Mouse (Mus musculus) layer of hippocampus, adult 8-10 months (tissue): ENCODE measurements around the gene Zfp346. TPM values are rescaled to one million over a fixed set of nuclear protein-coding genes. Genes with fewer than 3 reads are reported as not detected.
A peak's percentile ranks its signal among the peaks of the same experiment; 100 is the strongest.
"Not testable (repeated sequence)": the region's sequence is repeated elsewhere in the genome, so short reads cannot be mapped to it uniquely, and the experiment has no call there.

Experiments used
- DNase-seq, 2 experiments: peaks; one replicate each; pipeline ENCODE4 v3.0.0; 2022; ENCODE audit warnings: low spot score in 2 of 2
- total RNA-seq, 4 experiments: library from RNA; stranded (reverse); gene quantifications; 2 replicates each; pipeline ENCODE4 v1.2.4; 2022

Gene Zfp346
- 10 to 100 TPM; 44.4 to 53.3 (median 51.5) TPM for total RNA-seq

DNA sequence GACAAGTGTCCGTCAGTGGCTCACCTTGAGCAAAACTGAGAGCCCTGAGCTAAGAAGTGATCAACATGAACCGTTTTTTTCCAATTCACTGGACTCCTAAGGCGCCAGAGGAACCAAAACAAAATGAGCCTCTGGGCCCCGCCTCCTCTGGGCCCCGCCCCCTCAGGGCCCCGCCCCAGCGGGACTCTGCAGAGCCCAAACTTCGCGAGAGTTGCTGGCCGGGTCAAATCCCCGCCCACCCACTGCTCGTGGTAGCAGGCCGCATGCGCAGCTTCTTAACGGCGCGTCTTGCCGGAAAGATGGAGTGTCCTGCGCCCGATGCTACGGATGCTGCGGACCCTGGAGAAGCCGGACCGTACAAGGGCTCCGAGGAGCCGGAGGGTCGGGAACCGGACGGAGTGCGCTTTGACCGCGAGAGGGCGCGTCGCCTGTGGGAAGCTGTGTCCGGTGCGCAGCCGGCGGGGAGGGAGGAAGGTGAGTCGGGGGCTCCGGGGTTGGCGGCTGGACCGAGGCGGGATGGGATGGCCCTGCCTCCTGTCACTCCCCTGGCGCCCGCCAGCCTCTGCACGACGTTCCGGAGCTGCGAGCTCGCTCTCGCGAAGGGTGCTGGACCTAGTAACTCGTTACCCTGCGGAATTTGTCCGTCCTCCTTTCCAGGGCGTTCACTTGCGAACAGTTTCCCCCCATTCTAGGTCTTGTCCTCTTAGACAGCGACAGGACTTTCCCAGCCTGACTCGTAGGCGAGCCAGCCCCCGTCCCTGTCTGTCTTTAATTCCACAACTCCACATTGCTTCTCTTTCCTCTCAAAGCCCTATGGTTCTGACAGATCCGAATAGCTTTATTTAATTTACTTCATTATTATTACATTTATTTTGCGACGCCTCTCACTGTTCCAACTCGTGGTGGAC is at the start of gene Zfp346:
Gene Zfp346 (plus strand): TSS at position 267 of the 908 bp plus-strand sequence.
- DNase-seq = peak; percentile 94 to 96

DNA sequence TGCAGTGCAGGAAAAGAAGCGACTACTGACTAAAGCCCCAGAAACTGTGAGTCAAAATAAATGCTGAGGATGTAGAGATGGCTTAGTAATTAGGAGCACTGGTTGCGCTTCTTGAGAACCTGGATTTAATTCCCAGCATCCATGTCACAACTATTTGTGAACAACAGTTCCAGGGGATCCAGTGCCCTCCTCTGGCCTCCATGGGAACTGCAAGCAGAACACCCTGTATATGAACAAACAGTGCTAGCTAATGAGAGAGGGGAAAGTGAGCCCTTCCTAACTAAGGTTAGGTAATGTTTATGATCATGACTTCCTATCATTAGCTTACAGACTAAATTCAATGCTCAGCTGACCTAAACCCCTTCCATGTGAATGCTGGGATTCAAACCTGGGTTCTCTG is 47.1 kb upstream of the Zfp346 start:
- DNase-seq = no peak

DNA sequence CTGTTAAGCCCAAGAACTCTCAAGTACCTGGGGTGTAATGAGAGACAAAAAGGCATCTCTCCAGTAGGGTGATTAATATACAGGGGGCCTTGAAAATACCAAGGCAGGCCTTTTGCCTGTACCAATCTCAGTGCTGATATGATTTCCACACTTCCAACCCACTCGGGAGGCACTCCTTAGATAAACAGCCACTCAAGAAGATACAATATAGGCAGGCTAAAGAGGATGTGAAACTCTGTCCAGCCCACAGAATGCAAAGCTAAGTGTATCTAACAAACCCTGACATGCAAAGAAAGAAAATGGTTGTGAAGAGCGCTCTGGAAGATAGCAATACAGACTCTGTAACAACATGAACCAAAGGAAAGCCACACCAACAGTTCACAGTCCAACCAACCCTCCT is 41.8 kb upstream of the Zfp346 start:
- DNase-seq = no peak

DNA sequence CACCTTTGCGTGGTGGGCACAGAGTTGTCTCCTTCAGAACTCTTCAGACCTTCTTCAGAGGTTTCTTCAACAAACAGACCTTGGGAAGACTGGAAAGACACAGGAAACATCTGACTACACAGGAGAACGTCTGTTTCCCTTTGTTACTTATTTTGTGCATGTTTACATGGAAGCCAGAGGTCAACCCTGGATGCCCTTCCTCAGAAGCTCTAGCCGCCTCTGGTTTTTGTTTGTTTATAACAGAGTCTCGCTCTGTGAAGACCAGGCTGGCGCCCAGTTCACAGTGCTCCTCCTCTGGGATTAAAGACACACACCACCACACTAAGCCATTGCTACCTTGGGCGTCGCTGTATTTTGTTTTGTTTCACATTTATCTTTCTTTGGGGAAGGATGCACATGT is 35.4 kb upstream of the Zfp346 start:
- no peak for DNase-seq

DNA sequence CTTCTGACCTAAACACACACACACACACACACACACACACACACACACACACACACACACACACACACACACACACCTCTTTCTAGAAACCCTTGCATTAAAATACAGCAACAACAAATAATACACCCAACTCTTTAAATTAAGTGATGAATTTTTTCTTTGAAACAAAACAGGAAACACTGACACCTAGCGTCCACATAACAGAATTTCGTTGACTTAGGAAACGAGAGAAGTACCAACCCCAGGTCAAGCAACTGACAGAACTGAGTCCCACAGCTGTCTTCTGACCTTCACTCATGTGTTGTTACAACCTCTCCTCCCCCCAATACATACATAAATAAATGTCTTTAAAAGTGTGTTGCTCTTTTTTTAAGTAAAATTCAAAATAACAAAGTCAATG is 33.8 kb upstream of the Zfp346 start:
- no peak for DNase-seq

DNA sequence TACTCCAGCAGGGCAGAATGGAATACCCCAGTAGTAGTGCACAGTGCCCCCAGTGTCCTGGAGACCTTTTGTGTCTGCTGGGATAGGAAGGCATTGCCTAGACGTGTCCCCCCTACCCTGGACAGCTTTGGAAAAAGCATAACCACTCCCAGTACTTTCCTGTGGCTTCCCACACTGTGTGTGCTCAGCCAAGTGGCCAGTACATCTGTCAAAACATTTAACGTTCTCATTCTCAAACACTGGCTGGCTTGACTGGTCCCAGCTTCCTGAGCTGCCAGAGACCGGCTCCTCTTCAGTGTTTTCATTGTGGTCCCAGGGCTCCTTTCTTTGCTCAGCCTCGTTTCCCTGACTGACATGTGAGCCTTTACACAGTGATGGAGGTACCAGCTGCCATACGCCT is 29.5 kb upstream of the Zfp346 start:
- DNase-seq = no peak

DNA sequence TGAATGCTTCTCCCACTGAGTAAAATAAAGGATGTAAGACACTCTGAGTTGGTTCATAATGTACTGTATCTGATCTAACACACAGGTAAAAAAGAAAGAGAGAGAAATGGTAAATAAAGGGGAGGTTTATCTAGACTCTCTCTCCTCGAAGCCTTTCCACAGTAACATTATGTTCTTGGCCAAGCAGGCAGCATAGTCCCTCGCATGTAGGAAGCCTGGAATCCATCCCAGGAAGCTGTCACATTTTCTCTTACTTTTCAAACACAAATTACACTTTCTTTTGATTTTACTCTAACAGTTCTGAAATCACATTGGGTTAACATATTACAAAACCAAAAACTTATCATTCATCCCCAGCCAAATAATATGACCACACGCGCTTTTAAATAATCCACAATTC is 12.5 kb upstream of the Zfp346 start:
- DNase-seq = peak in 1 of 2 experiments; percentile 29

DNA sequence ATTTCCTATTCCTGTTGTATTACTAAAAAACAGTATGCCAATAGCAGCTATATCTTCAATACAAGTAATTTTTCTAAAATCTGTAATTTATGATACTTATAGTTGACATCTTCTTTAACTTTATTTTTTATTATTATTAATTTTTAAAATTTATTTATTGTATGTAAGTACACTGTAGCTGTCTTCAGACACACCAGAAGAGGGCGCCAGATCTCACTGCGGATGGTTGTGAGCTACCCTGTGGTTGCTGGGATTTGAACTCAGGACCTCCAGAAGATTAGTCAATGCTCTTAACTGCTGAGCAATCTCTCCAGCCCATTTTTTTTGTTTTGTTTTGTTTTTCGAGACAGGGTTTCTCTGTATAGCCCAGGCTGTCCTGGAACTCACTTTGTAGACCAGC is 7.3 kb upstream of the Zfp346 start:
- not testable (repeated sequence) for DNase-seq

DNA sequence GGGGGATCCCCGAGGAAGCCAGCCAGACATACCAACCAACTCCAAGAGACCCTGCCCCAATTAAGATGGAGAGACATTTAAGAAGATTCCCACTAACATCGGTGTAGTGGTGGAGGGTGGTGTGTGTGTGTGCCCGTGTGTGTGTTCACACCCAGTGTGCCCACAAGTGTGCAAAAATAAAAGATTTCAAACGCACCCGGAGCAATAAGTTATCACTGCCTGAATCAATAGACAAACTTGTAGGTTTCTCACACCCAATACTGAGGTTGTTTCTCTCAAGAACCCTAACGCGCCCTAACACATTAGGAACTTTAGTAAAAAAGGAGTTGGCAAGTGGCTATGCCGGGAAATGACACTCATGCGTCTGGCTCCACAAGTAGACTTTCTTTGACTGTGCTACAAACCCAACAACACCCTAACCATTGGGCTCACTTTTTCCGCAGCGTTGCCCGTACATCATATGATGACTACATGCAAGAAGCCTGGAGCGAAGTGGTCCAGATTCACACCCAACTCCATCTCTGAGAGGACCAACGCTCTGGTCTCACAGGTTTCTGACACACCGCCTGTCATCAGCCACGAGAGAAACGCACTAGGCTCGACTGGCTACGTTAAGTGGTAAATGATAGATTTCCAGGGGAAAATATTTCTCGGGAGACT is 5.9 kb upstream of the Zfp346 start:
- DNase-seq = no peak

DNA sequence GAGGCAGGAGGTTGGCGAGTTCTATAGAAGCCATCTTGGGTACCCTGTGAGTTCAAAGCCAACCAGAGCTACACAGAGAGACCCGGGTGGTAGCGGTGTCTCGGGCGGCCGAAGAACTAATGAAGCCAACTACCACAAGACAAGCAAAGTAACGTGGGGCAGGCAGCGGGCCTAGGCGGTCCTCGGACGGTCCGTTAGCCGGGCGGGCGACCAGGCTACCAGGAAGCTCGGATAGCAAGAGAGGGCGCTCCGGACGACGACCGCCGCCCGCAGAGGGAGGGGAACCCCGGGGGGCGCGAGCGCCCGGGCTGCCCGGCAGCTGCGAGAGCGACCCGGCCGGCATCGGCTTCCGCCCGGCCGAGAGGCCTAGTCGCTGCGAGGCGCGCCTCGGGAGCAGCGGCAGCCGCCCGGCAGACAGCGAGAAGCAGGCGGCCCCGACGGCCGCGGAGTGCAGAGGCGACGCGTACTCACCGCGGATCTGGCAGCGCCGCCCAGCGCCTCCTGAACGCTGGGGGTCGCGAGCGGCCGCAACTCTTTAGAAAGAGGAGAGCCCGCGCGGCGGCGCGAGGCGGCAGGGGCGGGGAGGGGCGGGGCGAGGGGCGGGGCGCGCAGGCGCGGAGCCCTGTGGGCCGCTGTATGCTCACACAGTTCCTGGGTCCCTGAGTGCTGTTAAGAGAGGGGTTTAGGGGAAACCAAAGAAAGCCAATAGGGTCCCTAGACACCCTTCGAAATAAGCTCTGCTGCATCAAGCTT is 5.2 kb upstream of the Zfp346 start, which contains the start of gene Uimc1:
Gene Uimc1 (minus strand): TSS at position 575 of the 753 bp plus-strand sequence.
- peak; percentile 56 to 69 for DNase-seq

DNA sequence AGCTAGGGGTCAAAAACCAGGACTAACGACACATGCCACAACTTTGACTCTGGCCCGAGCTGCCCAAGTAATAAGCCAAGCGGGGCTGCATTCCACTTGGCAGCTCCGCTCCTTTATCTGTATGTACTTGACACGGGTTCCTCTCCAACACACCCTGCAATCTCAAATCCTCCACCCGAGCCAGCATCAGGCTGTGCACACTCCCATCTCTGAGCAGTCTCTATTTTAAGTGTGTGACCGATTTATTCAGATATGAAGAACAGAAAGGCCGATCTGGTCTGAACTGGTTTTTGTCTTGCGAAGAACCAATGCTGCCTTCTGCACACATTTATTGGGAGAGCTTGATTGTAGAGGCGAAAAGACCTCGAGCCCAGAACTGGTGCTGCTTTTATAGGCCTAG is 3.5 kb upstream of the Zfp346 start:
- no peak for DNase-seq

DNA sequence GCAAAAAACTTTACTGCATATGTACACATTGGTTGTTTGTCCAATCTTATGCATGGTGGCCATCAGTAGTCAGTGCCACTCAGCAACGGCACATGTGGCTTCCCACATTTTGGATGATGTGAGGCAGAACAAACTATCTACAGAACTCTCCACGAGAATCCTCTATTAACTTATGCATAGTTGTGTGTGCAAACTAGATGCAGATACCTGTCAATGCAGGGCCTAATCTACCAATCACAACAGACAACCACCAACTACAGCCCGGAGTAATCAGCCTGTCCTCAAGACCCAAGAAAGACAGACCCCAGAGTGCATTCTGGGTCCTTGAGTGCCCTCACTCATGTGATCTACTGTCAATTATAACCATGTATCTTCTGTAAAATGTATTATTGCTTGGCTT is 2.7 kb upstream of the Zfp346 start:
- no peak for DNase-seq

DNA sequence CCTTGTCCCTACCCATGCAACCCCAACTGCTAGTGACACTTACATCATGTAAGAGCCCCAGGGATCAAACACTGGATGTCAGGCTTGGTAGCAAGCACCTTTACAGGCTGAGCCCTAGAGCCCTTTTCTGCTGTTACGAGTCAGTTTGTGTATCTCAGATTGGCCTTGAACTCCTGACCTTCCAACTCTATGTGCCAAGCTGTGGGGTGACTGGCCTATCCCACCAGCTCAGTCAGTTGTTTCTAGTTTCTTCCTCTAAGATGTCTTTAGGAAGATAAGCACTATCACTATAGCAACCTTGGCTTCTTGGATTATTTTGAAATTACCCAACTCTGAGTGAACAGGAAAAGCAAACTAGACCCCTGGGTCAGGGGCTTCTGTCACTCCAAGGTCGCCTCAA is 1.8 kb upstream of the Zfp346 start:
- DNase-seq = no peak

DNA sequence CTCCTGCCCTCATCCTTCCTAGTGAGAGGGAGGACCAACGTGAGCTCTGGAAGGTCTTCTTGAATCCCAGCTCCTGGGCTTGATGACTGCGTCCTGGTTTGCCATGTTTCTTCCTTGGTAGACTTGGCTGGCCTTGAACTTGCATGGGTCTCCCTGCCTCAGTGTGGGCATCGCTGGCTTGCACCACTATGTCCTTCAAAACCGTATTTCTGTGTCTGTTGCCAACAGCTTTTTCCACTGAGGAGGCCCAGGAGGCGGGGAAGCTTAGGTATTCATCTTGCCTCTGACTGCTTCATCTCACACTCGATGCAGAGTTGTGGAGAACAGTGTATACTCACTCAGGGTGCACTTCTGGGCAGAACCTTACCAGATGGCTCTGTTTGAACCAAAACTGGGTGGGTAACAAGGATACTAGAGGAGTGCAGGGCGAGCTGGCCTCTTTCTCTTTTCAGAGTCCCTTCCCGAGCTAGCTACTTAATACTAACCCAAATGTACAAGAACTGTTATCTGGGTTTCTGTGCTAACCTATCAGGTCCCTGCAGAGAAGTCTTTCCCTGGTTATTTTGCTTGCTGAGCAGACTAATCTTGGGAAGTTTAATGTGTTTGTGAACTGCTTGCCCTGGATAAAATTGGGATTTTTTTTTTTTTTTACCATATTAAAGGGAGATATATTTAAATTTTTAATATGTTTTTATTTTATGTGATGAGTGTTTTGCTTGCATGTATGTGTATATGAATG is 1.0 kb downstream of the Zfp346 start:
- peak in 1 of 2 experiments; percentile 16 for DNase-seq

DNA sequence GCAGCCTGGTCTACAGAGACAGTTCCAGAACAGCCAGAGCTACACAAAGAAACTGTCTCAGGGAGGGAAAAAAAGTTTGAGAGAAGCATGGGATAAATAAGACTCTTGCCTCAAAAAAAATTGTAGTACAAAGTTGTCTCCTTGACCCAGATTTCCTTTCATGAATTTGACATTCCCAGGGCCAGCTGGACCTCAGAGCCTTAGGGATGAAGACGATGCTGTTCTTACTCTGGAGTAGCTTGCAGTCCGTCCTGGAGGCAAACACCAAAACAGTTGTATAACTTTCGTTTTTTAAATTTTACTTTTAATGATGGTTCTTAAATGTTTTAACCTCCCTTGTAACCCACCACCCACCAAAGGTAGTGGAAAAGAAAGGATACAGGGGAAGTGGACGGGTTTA is 2.0 kb downstream of the Zfp346 start:
- DNase-seq = no peak

DNA sequence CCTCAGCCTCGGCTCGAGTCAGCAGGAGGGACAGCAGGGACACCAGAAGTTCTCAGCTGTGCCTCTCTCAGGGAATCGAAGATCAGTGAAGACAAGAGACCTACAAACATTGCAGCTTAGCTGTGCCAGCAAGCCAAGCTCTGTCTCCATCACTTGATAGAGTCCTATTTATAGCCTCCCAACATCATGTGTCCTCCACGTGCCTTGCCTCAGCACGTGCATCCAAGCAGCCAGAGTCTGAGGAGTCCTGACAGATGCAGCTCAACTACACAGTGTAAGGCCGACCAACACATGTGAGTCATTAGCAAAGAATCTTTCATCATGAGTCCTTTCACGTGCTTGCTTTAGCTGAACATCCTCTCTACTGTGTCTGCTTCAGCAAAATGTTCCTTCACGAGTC is 2.6 kb downstream of the Zfp346 start:
- peak; percentile 32 to 34 for DNase-seq

DNA sequence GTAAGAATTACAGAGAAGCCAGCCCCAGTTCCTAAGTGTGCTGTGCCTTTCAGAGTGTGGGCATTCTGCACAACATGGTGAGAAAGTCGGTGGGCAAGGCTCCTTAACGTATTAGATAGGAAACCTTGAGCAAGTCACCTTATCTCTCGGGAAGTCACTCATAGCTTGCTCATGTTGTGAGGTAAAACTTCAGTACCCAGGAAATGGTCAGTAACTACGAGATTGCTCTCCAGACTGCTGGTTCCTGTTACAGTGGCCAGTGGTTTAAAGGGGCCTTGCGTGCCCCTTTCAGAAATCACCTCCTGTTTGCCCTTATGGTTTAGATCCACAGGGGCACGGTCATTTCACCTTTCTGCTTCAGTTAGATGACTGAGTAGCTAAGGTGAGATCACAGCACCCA is 9.3 kb downstream of the Zfp346 start:
- no peak for DNase-seq

DNA sequence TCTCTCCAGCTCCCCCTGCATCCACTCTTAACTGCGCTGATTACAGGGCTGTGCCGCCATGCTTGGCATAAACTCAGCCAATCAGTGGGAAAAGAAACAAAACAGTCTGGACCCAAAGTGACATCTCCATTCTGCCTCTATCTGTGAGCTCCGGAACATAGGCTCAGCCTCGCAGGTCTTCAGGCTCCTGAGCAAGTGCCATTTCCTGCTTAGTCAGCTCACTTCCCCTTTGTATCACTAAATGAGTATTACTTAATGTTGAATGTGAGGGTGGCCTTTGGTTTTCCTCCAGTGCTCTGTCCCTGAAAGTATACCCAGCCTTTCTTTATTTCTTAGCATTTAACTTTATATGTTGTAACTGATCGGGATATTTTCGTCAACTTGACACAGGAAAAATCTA is 19.8 kb downstream of the Zfp346 start:
- DNase-seq = no peak

DNA sequence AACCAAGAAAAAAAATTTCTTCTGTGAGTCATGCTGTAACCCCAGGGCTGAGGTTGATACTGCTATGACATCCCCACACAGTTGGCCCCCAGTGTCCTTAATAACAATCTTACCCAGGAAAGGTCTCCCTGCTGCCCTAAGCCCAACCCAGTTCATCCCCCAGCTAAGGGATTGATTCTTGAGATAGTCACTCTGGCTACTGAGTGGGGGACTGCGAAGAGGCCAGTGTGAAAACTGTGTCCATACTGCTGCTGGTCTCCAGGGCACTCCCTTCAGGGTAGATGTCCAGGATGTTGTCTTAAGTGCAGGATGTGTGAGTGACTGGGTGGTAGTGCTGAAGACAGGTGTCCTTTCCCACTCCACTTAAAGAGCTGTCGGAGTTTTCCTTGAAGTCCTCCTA is 28.3 kb downstream of the Zfp346 start, which contains the start of gene Gm17617:
Gene Gm17617 (minus strand): TSS at position 101 of the 400 bp plus-strand sequence.
- DNase-seq = no peak

DNA sequence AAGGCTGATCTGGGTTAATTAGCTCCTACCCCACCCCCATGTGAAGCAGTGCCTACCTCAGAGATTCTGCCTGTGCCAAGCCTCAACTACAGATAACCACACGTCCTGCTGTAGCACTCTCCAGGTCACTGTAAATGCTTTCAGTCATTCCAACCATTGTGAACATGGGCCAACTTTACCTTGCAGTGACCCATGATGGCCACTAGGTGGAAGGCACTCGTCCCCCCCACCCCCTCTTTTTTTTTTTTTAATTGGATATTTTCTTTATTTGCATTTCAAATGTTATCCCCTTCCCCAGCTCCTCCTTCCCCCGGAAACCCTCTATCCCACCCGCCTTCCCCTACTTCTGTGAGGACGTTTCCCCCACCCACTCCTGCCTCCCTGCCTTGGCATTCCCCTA is 30.3 kb downstream of the Zfp346 start:
- no peak for DNase-seq

DNA sequence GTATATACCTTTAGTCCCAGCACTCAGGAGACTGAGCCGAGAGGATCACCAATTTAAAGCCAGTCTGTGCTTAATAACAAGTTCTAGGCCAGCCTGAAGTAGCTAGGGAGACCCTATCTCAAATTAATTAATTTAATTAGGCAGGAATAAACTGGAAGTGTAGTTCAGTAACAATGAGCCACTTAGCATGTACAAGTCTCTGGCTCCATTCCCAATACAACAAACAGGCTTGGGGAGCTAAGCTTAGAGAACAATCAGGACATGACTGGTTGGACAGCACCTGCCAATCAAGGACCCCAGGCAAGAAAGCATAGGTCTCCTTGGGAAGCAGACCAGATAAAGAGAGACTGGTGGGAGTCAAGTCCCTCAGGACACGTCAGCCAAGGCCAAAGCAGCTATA is 35.2 kb downstream of the Zfp346 start:
- no peak for DNase-seq
